Mouse (Mus musculus): ENCODE measurements at regions not wholly inside any gene's neighbourhood (a gene's known extent, or its start where the extent isn't known, plus 50 kb on each side); places are given as distances from the start of the nearest gene placed in this dataset.

GRCm38 (mm10) chr5:46278190-46278589, 420.8 kb upstream of the Lcorl start:
- no peak for DNase-seq
- Histone ChIP-seq H3K4me3 (replicated peaks; ENCODE audit: extremely low read depth, low read depth, low read length) (no peak overlapping the region), H3K4me1 (ENCODE audit: control insufficient read depth, insufficient read depth, low read length) (no peaks in the 10 kb centered on the region)
- no peak for TF ChIP-seq POLR2A (IDR thresholded peaks at IDR 0.05; ENCODE audit: borderline replicate concordance, extremely low read depth, low read depth, low read length)
- no peak for TF ChIP-seq CTCF (IDR thresholded peaks at IDR 0.05; ENCODE audit: insufficient read depth, low read length)

- TF ChIP-seq CTCF (IDR thresholded peaks at IDR 0.05; ENCODE audit: insufficient read depth, low read length), result no peak
- no peak for TF ChIP-seq POLR2A (IDR thresholded peaks at IDR 0.05; ENCODE audit: borderline replicate concordance, extremely low read depth, low read depth, low read length)
- H3K4me1 ChIP-seq (ENCODE audit: control insufficient read depth, insufficient read depth, low read length), result no peaks in the 10 kb centered on the region
- no peak overlapping the region for H3K4me3 ChIP-seq (replicated peaks; ENCODE audit: extremely low read depth, low read depth, low read length)
- 85% methylated on average over 6 of the region's 6 CpGs for WGBS
- DNase-seq, result no peak
Observed at GRCm38 (mm10) chr5:46256730-46257129, 399.3 kb upstream of the Lcorl start.

DNA sequence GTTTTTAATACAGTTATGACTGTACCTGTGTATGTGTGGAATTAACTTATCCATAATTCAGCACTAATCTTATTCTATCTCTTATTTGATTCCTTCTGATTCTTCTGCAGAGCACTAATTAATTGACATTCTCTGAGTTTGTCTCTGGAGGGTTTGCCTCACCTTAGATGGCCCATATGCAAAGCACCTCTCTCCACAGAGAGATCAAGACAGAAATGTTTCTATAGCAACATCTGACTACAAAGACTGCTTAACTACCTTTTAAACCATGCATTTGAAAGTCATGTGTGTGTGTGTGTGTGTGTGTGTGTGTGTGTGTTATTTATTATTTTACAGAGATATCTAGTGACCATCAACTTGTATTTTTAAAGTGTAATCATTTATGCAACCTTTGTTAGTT, 396.5 kb upstream of the Lcorl start:
- no peak overlapping the region for H3K4me3 ChIP-seq (replicated peaks; ENCODE audit: extremely low read depth, low read depth, low read length)
- DNase-seq, result no peak
- no peaks in the 10 kb centered on the region for H3K4me1 ChIP-seq (ENCODE audit: control insufficient read depth, insufficient read depth, low read length)
- TF ChIP-seq POLR2A (IDR thresholded peaks at IDR 0.05; ENCODE audit: borderline replicate concordance, extremely low read depth, low read depth, low read length) (no peak), CTCF (IDR thresholded peaks at IDR 0.05; ENCODE audit: insufficient read depth, low read length) (no peak)

DNA sequence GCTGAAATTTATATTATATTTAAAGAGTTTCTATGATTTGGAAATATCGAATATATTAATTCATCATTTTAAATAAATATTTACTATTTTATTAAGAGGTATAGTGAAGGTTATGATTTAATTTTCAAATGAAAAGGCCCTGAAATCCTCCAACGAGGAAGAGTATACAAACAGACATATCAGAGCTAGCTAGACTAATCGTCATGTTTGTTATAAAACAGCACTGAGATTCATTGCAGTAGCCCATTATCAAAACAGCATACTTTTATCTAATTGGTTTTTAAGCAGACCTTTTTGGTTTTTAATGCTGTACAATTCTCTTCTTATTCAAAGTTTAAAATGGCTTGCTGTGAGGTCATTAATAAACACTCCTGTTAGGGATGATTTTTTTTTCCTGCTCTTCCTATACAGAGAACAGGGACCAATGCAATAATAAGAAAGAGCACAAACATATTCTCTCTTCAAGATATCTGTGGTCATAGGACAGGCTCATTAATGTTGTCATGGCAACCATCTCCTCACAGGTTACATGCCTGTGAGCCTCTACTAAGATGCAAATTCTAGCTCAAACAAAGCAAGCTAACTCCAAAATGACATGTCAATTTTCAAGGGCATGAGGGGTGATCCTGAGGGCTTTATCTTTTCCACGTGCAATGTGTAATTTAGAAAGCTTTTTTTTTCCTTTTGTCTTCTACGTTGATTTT, 378.1 kb upstream of the Lcorl start:
- DNase-seq, result no peak
- Histone ChIP-seq H3K4me1 (ENCODE audit: control insufficient read depth, insufficient read depth, low read length) (no peaks in the 10 kb centered on the region), H3K4me3 (replicated peaks; ENCODE audit: extremely low read depth, low read depth, low read length) (no peak overlapping the region)
- TF ChIP-seq POLR2A (IDR thresholded peaks at IDR 0.05; ENCODE audit: borderline replicate concordance, extremely low read depth, low read depth, low read length) (no peak), CTCF (IDR thresholded peaks at IDR 0.05; ENCODE audit: insufficient read depth, low read length) (no peak)
- WGBS, result 74% methylated on average over 5 of the region's 5 CpGs

DNA sequence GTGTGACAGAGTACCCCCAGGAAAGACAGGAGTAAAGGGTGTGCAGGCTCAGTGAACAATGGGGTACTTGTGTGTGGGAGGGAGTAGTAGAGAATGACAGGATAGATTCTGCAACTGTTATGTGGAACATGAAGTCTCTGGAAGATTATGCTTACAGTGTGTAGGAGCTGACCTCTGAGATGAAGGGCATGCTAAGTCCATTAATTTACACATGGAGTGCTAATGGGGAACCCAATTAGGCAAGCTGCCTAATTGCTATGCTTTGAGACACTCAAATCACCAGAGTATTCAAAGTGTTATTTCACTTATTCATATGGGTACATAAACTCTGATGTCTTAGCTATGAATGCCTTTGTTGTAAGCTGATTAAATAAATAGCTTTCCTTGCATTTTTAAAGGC, 375.4 kb upstream of the Lcorl start:
- no peak for TF ChIP-seq POLR2A (IDR thresholded peaks at IDR 0.05; ENCODE audit: borderline replicate concordance, extremely low read depth, low read depth, low read length)
- DNase-seq, result no peak
- Histone ChIP-seq H3K4me3 (replicated peaks; ENCODE audit: extremely low read depth, low read depth, low read length) (no peak overlapping the region), H3K4me1 (ENCODE audit: control insufficient read depth, insufficient read depth, low read length) (no peaks in the 10 kb centered on the region)

DNA sequence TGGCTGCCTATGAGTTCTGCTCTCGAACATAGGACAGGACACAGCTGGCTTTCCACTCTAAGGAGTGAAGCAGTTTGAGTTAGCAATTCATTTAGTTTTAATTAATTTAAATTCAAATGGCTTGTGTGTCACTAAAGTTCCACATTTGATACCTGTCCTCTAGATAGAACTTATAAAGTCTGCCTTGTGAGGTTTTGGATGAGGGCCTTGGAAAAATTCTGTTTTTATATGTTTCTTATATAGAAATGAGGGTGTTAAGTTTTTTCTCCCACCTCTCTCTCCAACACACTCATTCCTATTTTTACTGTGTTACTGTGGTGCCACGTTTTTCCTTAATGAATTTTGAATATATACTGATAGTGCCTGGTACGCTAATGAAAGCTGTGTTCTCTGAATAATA, 371.3 kb upstream of the Lcorl start:
- 76% methylated on average over 3 of the region's 3 CpGs for WGBS
- DNase-seq, result no peak
- Histone ChIP-seq H3K4me1 (ENCODE audit: control insufficient read depth, insufficient read depth, low read length) (no peaks in the 10 kb centered on the region), H3K4me3 (replicated peaks; ENCODE audit: extremely low read depth, low read depth, low read length) (no peak overlapping the region)
- TF ChIP-seq POLR2A (IDR thresholded peaks at IDR 0.05; ENCODE audit: borderline replicate concordance, extremely low read depth, low read depth, low read length) (no peak), CTCF (IDR thresholded peaks at IDR 0.05; ENCODE audit: insufficient read depth, low read length) (no peak)

- Histone ChIP-seq H3K4me3 (replicated peaks; ENCODE audit: extremely low read depth, low read depth, low read length) (no peak overlapping the region), H3K4me1 (ENCODE audit: control insufficient read depth, insufficient read depth, low read length) (no peaks in the 10 kb centered on the region)
- WGBS, result 45% methylated on average over 4 of the region's 4 CpGs
- DNase-seq, result no peak
- TF ChIP-seq CTCF (IDR thresholded peaks at IDR 0.05; ENCODE audit: insufficient read depth, low read length), result no peak
- no peak for TF ChIP-seq POLR2A (IDR thresholded peaks at IDR 0.05; ENCODE audit: borderline replicate concordance, extremely low read depth, low read depth, low read length)
Observed at GRCm38 (mm10) chr5:46212845-46213468, 355.5 kb upstream of the Lcorl start.

DNA sequence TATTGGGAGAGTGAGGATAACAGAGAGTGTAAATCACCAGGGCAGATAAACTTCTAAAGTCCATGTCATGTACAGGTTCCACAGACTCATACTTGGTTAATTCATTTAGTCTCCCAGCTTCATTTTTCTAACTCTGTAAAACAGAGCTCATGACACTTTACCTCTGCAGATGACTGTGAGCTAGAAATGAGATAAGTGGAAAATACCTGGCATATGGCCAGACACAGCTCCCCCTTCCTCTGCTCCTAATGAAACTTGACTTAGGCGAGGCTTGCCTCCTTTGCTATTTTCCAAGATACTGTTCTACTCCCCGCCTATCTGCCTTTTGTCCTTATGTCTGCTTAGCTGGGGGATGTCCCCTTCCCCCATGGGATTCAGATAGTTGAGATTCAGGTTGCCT, 351.7 kb upstream of the Lcorl start:
- H3K4me1 ChIP-seq (ENCODE audit: control insufficient read depth, insufficient read depth, low read length), result no peaks in the 10 kb centered on the region
- TF ChIP-seq POLR2A (IDR thresholded peaks at IDR 0.05; ENCODE audit: borderline replicate concordance, extremely low read depth, low read depth, low read length) (no peak), CTCF (IDR thresholded peaks at IDR 0.05; ENCODE audit: insufficient read depth, low read length) (no peak)
- no peak overlapping the region for H3K4me3 ChIP-seq (replicated peaks; ENCODE audit: extremely low read depth, low read depth, low read length)
- 58% methylated on average over 2 of the region's 2 CpGs for WGBS
- no peak for DNase-seq

- Histone ChIP-seq H3K4me3 (replicated peaks; ENCODE audit: extremely low read depth, low read depth, low read length) (no peak overlapping the region), H3K4me1 (ENCODE audit: control insufficient read depth, insufficient read depth, low read length) (no peaks in the 10 kb centered on the region)
- WGBS, result 66% methylated on average over 4 of the region's 4 CpGs
- DNase-seq, result no peak
- no peak for TF ChIP-seq POLR2A (IDR thresholded peaks at IDR 0.05; ENCODE audit: borderline replicate concordance, extremely low read depth, low read depth, low read length)
- no peak for TF ChIP-seq CTCF (IDR thresholded peaks at IDR 0.05; ENCODE audit: insufficient read depth, low read length)
Observed at GRCm38 (mm10) chr5:46203744-46204143, 346.3 kb upstream of the Lcorl start.

- Histone ChIP-seq H3K4me1 (ENCODE audit: control insufficient read depth, insufficient read depth, low read length) (no peaks in the 10 kb centered on the region), H3K4me3 (replicated peaks; ENCODE audit: extremely low read depth, low read depth, low read length) (no peak overlapping the region)
- WGBS, result 80% methylated on average over 2 of the region's 2 CpGs
- no peak for DNase-seq
- no peak for TF ChIP-seq POLR2A (IDR thresholded peaks at IDR 0.05; ENCODE audit: borderline replicate concordance, extremely low read depth, low read depth, low read length)
- no peak for TF ChIP-seq CTCF (IDR thresholded peaks at IDR 0.05; ENCODE audit: insufficient read depth, low read length)
Observed at GRCm38 (mm10) chr5:46202457-46202772, 345.0 kb upstream of the Lcorl start.
